Mouse (Mus musculus) kidney, adult 2 months (tissue): Measurements from ENCODE around the gene Rad51b.

Experiments
- CTCF ChIP-seq: fragments of 200-500 bp; conservative IDR thresholded peaks from 2 replicates; pipeline ENCODE4 v1.5.1; 2011; ENCODE audit warnings: low read depth, mild to moderate bottlenecking, control low read depth, low read length, moderate library complexity, mixed read lengths; ENCODE audit not compliant: insufficient read depth, insufficient read length
- POLR2A ChIP-seq: fragments of 200-500 bp; IDR thresholded peaks from one replicate; pipeline ENCODE4 v1.6.1; 2011; ENCODE audit warnings: low read depth, low read length, control low read depth

- no peak for TF ChIP-seq CTCF
- no peak for TF ChIP-seq POLR2A
Observed at GRCm38 (mm10) chr12:79248110-79248509, 49.0 kb upstream of the Rad51b start.
